Mouse (Mus musculus) layer of hippocampus, adult 18-20 months (tissue): ENCODE results near the gene Etl4. TPM values are rescaled to one million over a fixed set of nuclear protein-coding genes. Genes with fewer than 3 reads are reported as not detected.

ENCODE experiments used
- DNase-seq, 2 experiments: peaks; one replicate each; pipeline ENCODE4 v3.0.0; 2022; ENCODE audit warnings: low spot score in 2 of 2
- long read RNA-seq: library from polyadenylated mRNA; stranded (forward); transcript quantifications from one replicate; pipeline ENCODE4 v2.0.0, GENCODE M21; 2021
- total RNA-seq, 2 experiments: library from RNA; stranded (reverse); gene quantifications; 2 replicates each; pipeline ENCODE4 v1.2.3; 2021

Etl4 gene
- 10 to 100 TPM; 71.2 to 87.3 TPM for total RNA-seq
- long read RNA-seq, partial matches to known transcripts: 9 of 18 reads
- long read RNA-seq, other reads (novel, unspliced or antisense): 9 of 18 reads

GRCm38 (mm10) chr2:19909171-19909899 is at the start of gene Etl4:
Etl4 (plus strand) TSS chr2:19909780.
- peak; percentile 59 to 73 for DNase-seq

GRCm38 (mm10) chr2:19869167-19869566 is 40.4 kb upstream of the Etl4 start:
- DNase-seq: no peak

GRCm38 (mm10) chr2:19871881-19872280 is 37.7 kb upstream of the Etl4 start:
- DNase-seq: no peak

- peak in 1 of 2 experiments; percentile 8 for DNase-seq
Observed at GRCm38 (mm10) chr2:19890875-19891274, 18.7 kb upstream of the Etl4 start.

- peak; percentile 24 to 43 for DNase-seq
Observed at GRCm38 (mm10) chr2:19909900-19910780, 560 bp downstream of the Etl4 start.

- no peak for DNase-seq
Observed at GRCm38 (mm10) chr2:19910781-19911175, 1.2 kb downstream of the Etl4 start.

GRCm38 (mm10) chr2:19919190-19919589 is 9.6 kb downstream of the Etl4 start:
- DNase-seq: no peak

GRCm38 (mm10) chr2:19930009-19930408 is 20.4 kb downstream of the Etl4 start:
- DNase-seq: peak in 1 of 2 experiments; percentile 41

- no peak for DNase-seq
Observed at GRCm38 (mm10) chr2:19933836-19934235, 24.3 kb downstream of the Etl4 start.

- DNase-seq: no peak
Observed at GRCm38 (mm10) chr2:19945205-19945604, 35.6 kb downstream of the Etl4 start.

GRCm38 (mm10) chr2:19953028-19953427 is 43.4 kb downstream of the Etl4 start:
- no peak for DNase-seq

GRCm38 (mm10) chr2:19966445-19966844 is 56.9 kb downstream of the Etl4 start:
- DNase-seq: peak in 1 of 2 experiments; percentile 6

GRCm38 (mm10) chr2:20037671-20038070 is 128.1 kb downstream of the Etl4 start:
- DNase-seq: peak; percentile 38 to 53

- DNase-seq: no peak
Observed at GRCm38 (mm10) chr2:20072377-20072776, 162.8 kb downstream of the Etl4 start.

GRCm38 (mm10) chr2:20076118-20076796 is 166.7 kb downstream of the Etl4 start:
- peak in 1 of 2 experiments; percentile 22 for DNase-seq

GRCm38 (mm10) chr2:20084781-20085180 is 175.2 kb downstream of the Etl4 start:
- DNase-seq: no peak

- DNase-seq: no peak
Observed at GRCm38 (mm10) chr2:20105456-20105855, 195.9 kb downstream of the Etl4 start.

- peak; percentile 1 to 45 for DNase-seq
Observed at GRCm38 (mm10) chr2:20111703-20112102, 202.1 kb downstream of the Etl4 start.

GRCm38 (mm10) chr2:20125914-20126313 is 216.3 kb downstream of the Etl4 start:
- DNase-seq: no peak

GRCm38 (mm10) chr2:20131792-20132191 is 222.2 kb downstream of the Etl4 start:
- DNase-seq: no peak

GRCm38 (mm10) chr2:20138426-20138825 is 228.8 kb downstream of the Etl4 start:
- no peak for DNase-seq
